Mouse (Mus musculus) stomach, embryonic 16.5 days (tissue): ENCODE data around the gene Slc25a21. TPM values are rescaled to one million over a fixed set of nuclear protein-coding genes. Genes with fewer than 3 reads are reported as not detected.

Experiments used
- ATAC-seq: fragments of 200-750 bp; cut with Nextera tagmentation; 2 replicates; pipeline ENCODE4 v1.8.0; 2017; ENCODE audit warnings: moderate number of reproducible peaks, moderate TSS enrichment; ENCODE audit not compliant: insufficient read depth, low FRiP score
- H3K27ac ChIP-seq: fragments of 300-500 bp; sonication (generic); 2 replicates; pipeline ENCODE4 v1.5.1; 2014; ENCODE audit warnings: low read length
- H3K27me3 ChIP-seq: fragments of 300-500 bp; sonication (generic); 2 replicates; pipeline ENCODE4 v1.6.1; 2014; ENCODE audit warnings: low read length, control low read depth, mixed read lengths; ENCODE audit not compliant: control insufficient read depth, insufficient read depth
- H3K36me3 ChIP-seq: fragments of 300-500 bp; sonication (generic); 2 replicates; pipeline ENCODE4 v1.6.1; 2014; ENCODE audit warnings: low read length; ENCODE audit not compliant: control insufficient read depth, insufficient read depth
- H3K4me1 ChIP-seq: fragments of 300-500 bp; sonication (generic); 2 replicates; pipeline ENCODE4 v1.6.1; 2014; ENCODE audit warnings: low read length, control low read depth, mixed read lengths; ENCODE audit not compliant: control insufficient read depth, insufficient read depth
- H3K4me2 ChIP-seq: fragments of 300-500 bp; sonication (generic); 2 replicates; pipeline ENCODE4 v1.6.1; 2014; ENCODE audit warnings: low read depth, low read length, mixed read lengths
- H3K4me3 ChIP-seq: fragments of 300-500 bp; sonication (generic); replicated peaks from 2 replicates; pipeline ENCODE4 v1.5.1; 2014; ENCODE audit warnings: mild to moderate bottlenecking, low read length
- H3K9ac ChIP-seq: fragments of 300-500 bp; sonication (generic); 2 replicates; pipeline ENCODE4 v1.6.1; 2014; ENCODE audit warnings: low read length
- H3K9me3 ChIP-seq: fragments of 300-500 bp; sonication (generic); replicated peaks from 2 replicates; pipeline ENCODE4 v1.6.1; 2016; ENCODE audit warnings: low read length, control low read depth; ENCODE audit not compliant: control insufficient read depth
- WGBS: fragments of 180-500 bp; shearing (Covaris S2); extraction: QIAGEN DNeasy Blood & Tissue Kit; methylation state at CpG from one replicate; pipeline ENCODE4 v1.1.7; 2014; 5-methylcytosine and 5-hydroxymethylcytosine counted together
- polyA plus RNA-seq: library from polyadenylated mRNA; unstranded; fragments of >200 nt; fragmentation: Nextera tagmentation; extraction: Ambion mirVana; gene quantifications from 2 replicates; pipeline ENCODE4 v1.2.1, GENCODE M21; 2015

Slc25a21 gene
- polyA plus RNA-seq, 1 experiment from 2014 or later, result 3.3 TPM

- H3K27me3 ChIP-seq, result no peaks in the 10 kb centered on the region
- H3K9me3 ChIP-seq, result no peaks in the 10 kb centered on the region
- H3K9ac ChIP-seq, result no peak overlapping the region
- no peak for ATAC-seq
- WGBS, result 75% methylated on average over 6 of the region's 6 CpGs
- H3K4me2 ChIP-seq, result no peak overlapping the region
- H3K27ac ChIP-seq, result no peak overlapping the region
- no peaks in the 10 kb centered on the region for H3K36me3 ChIP-seq
- no peaks in the 10 kb centered on the region for H3K4me1 ChIP-seq
- no peak overlapping the region for H3K4me3 ChIP-seq
These were observed 398.4 kb downstream of the Slc25a21 start for GRCm38 (mm10) chr12:56798641-56799415.

DNA sequence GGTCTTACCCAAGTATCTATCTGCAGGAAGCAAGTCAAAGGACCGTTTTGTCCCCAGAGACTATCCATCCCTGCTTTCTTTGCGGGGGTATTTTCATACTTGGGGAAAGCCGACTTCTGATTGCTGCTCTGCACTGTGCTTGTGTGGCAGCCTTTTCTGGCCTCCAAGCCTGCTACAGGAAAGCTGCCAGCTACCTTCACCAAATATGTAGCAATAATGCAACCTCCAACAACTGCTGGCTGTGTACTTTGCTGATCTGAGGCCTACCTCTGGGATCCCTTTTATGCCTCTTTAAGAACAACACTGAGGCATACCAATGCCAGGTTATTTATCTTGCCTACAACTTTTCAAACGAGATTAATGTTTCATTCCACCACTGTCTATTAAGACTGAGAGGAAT lies 408.0 kb downstream of the Slc25a21 start:
- Histone ChIP-seq H3K27me3 (no peaks in the 10 kb centered on the region), H3K9ac (no peak overlapping the region), H3K27ac (no peak overlapping the region), H3K4me1 (no peaks in the 10 kb centered on the region), H3K4me2 (no peak overlapping the region), H3K4me3 (no peak overlapping the region), H3K9me3 (no peaks in the 10 kb centered on the region), H3K36me3 (no peaks in the 10 kb centered on the region)
- no peak; the same call in 1 of the 2 replicates for ATAC-seq
- 65% methylated on average over 4 of the region's 4 CpGs for WGBS

DNA sequence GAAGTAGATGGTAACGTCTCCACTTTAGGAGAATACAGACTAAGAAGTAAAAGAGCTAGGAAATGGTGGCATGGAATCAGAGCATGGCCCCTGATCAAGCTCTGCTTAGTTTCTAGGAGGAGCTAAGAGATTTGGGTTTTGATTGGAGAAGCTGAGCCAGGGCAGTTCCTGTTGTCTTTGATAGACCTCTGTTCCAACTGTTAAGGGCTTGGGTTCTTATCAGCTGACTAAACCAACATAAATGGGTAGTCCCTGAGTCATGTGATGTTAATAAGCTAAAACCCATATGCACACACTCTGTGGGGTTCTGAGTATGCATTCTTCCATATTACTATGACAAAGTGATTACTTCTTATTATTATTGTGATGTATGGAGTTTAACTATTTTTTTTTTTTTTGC lies 412.0 kb downstream of the Slc25a21 start:
- 77% methylated on average over 1 of the region's 1 CpGs for WGBS
- H3K27ac ChIP-seq, result no peak overlapping the region
- ATAC-seq, result no peak

DNA sequence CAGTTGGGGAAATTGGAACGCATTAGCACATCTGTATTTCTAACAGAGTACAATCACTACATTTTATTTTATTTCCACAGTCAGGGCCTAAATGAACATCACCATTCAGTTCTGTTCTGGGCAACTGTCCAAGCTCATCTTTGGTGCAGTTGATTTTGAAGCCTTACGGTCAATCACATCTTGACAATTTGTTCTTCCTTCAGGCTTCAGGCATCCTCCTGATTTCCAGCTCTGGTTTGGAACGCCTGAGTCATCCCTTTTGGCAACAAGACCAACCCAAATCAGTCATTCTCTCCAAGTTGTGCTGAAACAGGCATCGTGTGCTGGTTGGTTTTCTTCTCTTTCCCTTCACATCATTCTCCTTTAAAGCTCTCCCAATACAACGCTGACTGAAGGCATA lies 416.1 kb downstream of the Slc25a21 start:
- Histone ChIP-seq H3K27me3 (no peaks in the 10 kb centered on the region), H3K9ac (no peak overlapping the region), H3K4me2 (no peak overlapping the region), H3K9me3 (no peaks in the 10 kb centered on the region), H3K36me3 (no peaks in the 10 kb centered on the region), H3K27ac (no peak overlapping the region), H3K4me1 (no peaks in the 10 kb centered on the region), H3K4me3 (no peak overlapping the region)
- 66% methylated on average over 5 of the region's 5 CpGs for WGBS
- ATAC-seq, result no peak

More for the DNA sequence above, 412.0 kb downstream of the Slc25a21 start:
- H3K4me2 ChIP-seq, result no peak overlapping the region
- no peaks in the 10 kb centered on the region for H3K4me1 ChIP-seq
- no peaks in the 10 kb centered on the region for H3K36me3 ChIP-seq
- no peaks in the 10 kb centered on the region for H3K9me3 ChIP-seq
- H3K9ac ChIP-seq, result no peak overlapping the region
- H3K4me3 ChIP-seq, result no peak overlapping the region
- H3K27me3 ChIP-seq, result no peaks in the 10 kb centered on the region

DNA sequence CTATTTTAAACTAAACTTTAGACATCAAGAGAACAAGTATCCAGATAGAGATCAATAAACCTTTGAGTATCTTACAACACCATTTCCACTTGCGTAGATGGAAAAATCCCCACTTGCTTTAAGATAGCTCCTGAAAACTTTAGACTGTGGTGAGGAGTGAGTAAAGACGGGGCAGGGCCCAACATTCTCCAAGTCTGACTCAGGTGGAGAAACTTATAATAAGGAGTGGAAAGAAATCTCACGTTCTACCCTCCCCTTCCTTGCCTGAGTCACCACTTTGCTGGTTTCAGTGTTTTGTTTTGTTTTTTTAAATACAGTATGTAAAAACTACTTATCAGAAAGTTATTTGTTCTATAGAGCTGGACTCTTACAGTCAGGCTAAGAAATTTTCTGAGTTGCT lies 417.7 kb downstream of the Slc25a21 start:
- Histone ChIP-seq H3K4me2 (no peak overlapping the region), H3K4me3 (no peak overlapping the region), H3K9ac (no peak overlapping the region), H3K9me3 (no peaks in the 10 kb centered on the region), H3K27ac (peak overlapping the region; percentile 61; the same call in 1 of the 2 replicates), H3K36me3 (no peaks in the 10 kb centered on the region), H3K27me3 (no peaks in the 10 kb centered on the region), H3K4me1 (no peaks in the 10 kb centered on the region)
- WGBS, result 70% methylated on average over 3 of the region's 3 CpGs
- no peak for ATAC-seq

- no peak overlapping the region for H3K27ac ChIP-seq
- H3K9ac ChIP-seq, result no peak overlapping the region
- no peaks in the 10 kb centered on the region for H3K27me3 ChIP-seq
- no peaks in the 10 kb centered on the region for H3K9me3 ChIP-seq
- no peaks in the 10 kb centered on the region for H3K4me1 ChIP-seq
- WGBS, result 58% methylated on average over 6 of the region's 6 CpGs
- H3K4me3 ChIP-seq, result no peak overlapping the region
- H3K36me3 ChIP-seq, result no peaks in the 10 kb centered on the region
- no peak for ATAC-seq
- H3K4me2 ChIP-seq, result no peak overlapping the region
These were observed 423.3 kb downstream of the Slc25a21 start for GRCm38 (mm10) chr12:56773941-56774340.

- no peak for ATAC-seq
- Histone ChIP-seq H3K4me1 (no peaks in the 10 kb centered on the region), H3K4me3 (no peak overlapping the region), H3K27ac (no peak overlapping the region), H3K9me3 (no peaks in the 10 kb centered on the region), H3K36me3 (no peaks in the 10 kb centered on the region), H3K4me2 (no peak overlapping the region), H3K9ac (no peak overlapping the region), H3K27me3 (no peaks in the 10 kb centered on the region)
- 87% methylated on average over 5 of the region's 5 CpGs for WGBS
These were observed 427.9 kb downstream of the Slc25a21 start for GRCm38 (mm10) chr12:56769421-56769820.

DNA sequence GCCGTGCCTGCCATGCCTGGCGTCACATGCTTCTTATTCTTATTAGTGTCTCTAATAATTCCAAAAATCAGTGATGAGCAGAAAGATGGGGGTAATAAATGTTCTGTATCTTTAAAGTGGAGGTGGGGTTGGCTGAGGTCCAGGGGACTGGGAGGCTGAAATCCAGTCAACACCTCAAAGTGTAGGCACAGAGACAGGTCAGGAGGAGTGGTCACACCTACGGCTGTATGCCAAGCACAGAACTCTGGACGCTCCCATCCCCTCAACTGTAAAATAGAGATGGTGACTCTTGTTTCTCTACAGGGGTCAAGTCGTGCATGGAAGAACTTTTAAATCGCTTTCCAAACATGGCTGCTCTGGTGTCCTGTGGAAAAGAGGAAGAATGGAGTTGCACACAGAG lies 429.8 kb downstream of the Slc25a21 start:
- H3K4me1 ChIP-seq, result no peaks in the 10 kb centered on the region
- no peak for ATAC-seq
- H3K4me2 ChIP-seq, result no peak overlapping the region
- no peak overlapping the region for H3K9ac ChIP-seq
- H3K27me3 ChIP-seq, result no peaks in the 10 kb centered on the region
- H3K4me3 ChIP-seq, result no peak overlapping the region
- H3K27ac ChIP-seq, result no peak overlapping the region
- H3K36me3 ChIP-seq, result no peaks in the 10 kb centered on the region
- WGBS, result 77% methylated on average over 6 of the region's 6 CpGs
- no peaks in the 10 kb centered on the region for H3K9me3 ChIP-seq

- no peaks in the 10 kb centered on the region for H3K4me1 ChIP-seq
- H3K4me2 ChIP-seq, result no peak overlapping the region
- 85% methylated on average over 4 of the region's 4 CpGs for WGBS
- H3K9ac ChIP-seq, result no peak overlapping the region
- no peak overlapping the region for H3K27ac ChIP-seq
- no peaks in the 10 kb centered on the region for H3K27me3 ChIP-seq
- no peaks in the 10 kb centered on the region for H3K36me3 ChIP-seq
- ATAC-seq, result no peak
- H3K4me3 ChIP-seq, result no peak overlapping the region
- H3K9me3 ChIP-seq, result no peaks in the 10 kb centered on the region
These were observed 460.2 kb downstream of the Slc25a21 start for GRCm38 (mm10) chr12:56737104-56737503.
